Mouse (Mus musculus) liver, postnatal 0 days (tissue): ENCODE data around the gene Ttll3.

Experiments used
- CTCF ChIP-seq: sonication (generic); IDR thresholded peaks from 2 replicates; pipeline ENCODE4 v1.5.1; 2016; ENCODE audit warnings: antibody characterized with exemption, low read depth
- EP300 ChIP-seq: IDR thresholded peaks from 2 replicates; pipeline ENCODE4 v1.6.1; 2016; ENCODE audit warnings: antibody characterized with exemption, low read depth, mild to moderate bottlenecking

- no peak for TF ChIP-seq EP300
- TF ChIP-seq CTCF = no peak
Observed at GRCm38 (mm10) chr6:113405483-113405882, 16.4 kb downstream of the Ttll3 start.
